Mouse (Mus musculus) layer of hippocampus, postnatal 14 days (tissue): ENCODE measurements around the gene Irgm2. TPM values are rescaled to one million over a fixed set of nuclear protein-coding genes. Genes with fewer than 3 reads are reported as not detected.

Source experiments
- DNase-seq, 2 experiments: peaks; one replicate each; pipeline ENCODE4 v3.0.0; 2021 to 2022; ENCODE audit warnings: low spot score in 2 of 2, mixed read lengths in 1 of 2
- total RNA-seq, 2 experiments: library from RNA; stranded (reverse); gene quantifications; 2 replicates each; pipeline ENCODE4 v1.2.3; 2021

Gene Irgm2
- total RNA-seq, 2 experiments from 2014 or later: 1.7 to 1.9 TPM

DNA sequence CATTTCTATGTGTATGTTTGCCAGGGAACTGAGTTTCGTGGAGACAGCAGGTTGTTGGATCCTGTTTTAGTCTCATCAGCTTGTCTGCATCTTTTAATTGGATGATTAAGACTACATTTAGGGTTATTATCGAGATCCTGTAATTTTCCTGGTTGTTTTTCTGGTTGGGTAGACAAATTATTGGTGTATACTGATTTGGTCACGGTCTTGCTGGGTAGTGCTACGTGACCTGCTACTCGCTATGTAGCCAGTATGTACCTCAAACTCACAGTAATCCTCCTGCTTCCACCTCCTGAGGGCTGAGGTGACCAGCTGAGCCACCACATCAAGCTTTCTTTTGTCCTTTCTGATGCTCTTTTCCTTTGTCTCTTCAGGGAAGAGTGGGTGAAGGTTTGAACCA, 58.4 kb downstream of the Irgm2 start:
- DNase-seq: no peak

DNA sequence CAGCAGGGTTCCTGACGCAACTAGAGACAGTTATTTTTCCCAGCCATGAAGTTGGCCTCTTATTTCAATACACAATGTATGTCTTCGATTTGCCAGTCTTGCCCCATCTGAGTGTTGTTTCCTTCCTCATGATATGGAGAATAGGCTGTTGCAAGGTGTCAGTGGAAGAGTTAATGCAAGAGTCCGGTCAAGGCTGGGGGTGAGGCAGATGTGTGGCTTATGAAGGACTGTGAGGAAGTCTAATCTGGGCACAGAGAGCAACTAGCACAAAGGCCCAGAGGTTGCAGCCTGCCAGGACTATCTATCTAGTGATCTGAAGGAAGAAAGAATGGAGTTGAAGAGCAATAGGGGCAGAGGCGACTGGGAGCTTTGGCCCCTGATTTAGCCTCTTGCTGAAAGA, 60.7 kb downstream of the Irgm2 start:
- no peak for DNase-seq

DNA sequence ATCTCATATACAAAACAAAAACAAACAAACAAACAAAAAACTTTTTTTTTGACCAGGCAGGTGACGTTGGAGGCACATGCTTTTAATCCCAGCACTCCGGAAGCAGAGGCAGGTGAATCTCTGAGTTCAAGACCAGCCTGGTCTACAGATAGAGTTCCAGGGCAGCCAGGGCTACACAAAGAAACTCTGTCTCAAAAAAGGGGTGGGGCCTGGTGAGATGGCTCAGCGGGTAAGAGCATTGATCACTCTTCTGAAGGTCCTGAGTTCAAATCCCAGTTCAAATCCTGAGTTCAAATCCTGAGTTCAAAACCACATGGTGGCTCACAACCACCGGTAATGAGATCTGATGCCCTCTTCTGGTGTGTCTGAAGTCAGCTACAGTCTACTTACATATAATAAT, 62.4 kb downstream of the Irgm2 start:
- no peak for DNase-seq

DNA sequence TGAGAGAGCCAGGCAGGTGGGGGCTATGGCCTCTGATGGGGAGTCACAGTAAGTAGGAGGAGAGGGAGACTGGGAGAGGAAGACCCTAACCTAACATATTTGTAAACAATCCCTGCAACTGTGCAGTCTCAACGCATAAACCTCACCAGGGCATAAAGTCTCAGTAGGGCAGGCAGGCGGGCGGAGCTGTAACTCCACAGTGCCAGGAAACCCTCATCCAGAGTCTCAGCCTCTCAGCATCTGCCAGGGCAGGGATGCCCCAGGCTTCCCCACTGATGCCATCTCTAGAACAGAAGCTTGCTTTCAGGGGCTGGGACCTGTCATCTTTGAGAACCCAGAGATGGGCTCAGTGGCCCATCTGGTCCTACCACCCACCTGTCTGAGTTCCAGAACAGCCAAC, 62.9 kb downstream of the Irgm2 start:
- no peak for DNase-seq

DNA sequence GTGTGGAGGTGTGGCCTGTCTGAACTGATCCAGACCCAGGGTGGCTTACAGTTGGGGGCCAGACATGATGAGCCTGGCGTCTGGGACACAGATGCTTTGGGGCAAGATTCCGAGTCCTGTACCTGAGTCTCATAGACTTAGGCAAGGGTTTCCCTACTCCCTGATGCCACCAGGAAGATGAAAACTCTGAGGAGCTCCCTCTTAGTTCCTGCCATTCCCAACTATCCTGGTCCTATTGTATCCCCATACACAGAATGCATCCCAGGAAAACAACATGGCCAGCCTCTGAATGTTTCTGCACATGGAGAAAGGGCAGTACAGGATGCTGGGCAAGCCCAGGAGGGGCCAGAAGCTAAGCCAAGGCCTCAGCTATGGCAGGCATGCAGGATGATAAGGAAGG, 64.1 kb downstream of the Irgm2 start:
- no peak for DNase-seq

DNA sequence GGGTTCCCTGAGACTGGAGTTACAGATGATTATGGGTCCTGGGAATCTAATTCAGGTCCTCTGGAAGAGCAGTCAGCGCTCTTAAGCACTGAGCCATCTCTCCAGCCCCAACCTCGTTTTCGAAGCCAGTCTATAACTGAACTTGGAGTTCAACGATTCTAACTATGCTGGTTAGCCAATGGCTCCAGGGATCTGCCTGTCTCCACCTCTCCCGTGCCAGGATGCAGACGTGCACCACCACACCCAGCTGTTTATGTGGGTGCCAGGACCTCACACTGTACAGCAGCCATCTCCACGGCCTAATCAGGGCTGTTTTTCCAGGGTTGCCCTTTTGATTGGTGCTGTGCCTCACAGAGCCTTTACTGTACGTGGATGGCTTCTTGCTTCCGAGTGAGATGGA, 65.1 kb downstream of the Irgm2 start:
- no peak for DNase-seq

DNA sequence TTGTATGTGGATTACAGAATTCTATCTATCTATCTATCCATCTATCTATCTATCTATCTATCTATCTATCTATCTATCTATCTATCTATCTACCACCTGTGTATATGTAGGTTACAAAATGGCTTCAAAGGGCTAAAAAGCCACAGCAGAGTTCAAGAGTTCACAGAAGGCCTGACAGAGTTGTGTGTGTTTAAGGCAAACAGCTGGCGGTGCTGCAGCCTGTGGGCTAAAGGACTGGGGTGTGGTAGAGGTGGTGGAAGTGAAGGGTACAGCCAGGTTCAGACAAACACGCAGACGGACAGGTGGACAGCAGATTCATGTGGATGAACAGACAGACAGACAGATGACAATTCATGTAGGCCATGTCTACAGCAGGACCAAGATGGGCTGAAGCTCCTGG, 68.9 kb downstream of the Irgm2 start:
- DNase-seq: no peak

Other genes with a start within 250 kb of the Irgm2 start
- gene Larp1, start 190.6 kb upstream of the Irgm2 start, total RNA-seq: 10 to 100 TPM; 86.6 to 93.6 TPM
- gene Gm12248, start 106.5 kb upstream of the Irgm2 start, total RNA-seq: not detected
- 10 to 100 TPM; 48.2 to 50.3 TPM for gene Cnot8, start 95.5 kb upstream of the Irgm2 start, total RNA-seq
- gene Gemin5, start 31.1 kb upstream of the Irgm2 start, total RNA-seq: 10 to 100 TPM; 17.7 to 20.3 TPM
- gene Mrpl22, start 28.0 kb upstream of the Irgm2 start, total RNA-seq: 10 to 100 TPM; 30.7 to 34.4 TPM
- 1 to 10 TPM in 1 of 2 experiments, under 1 TPM in 1; 0.97 to 1.3 TPM for gene Igtp, start 62 bp upstream of the Irgm2 start, total RNA-seq
- not detected for gene 4930438A08Rik, start 75.2 kb downstream of the Irgm2 start, total RNA-seq
- 10 to 100 TPM; 20.1 to 20.2 TPM for gene Zfp692, start 107.5 kb downstream of the Irgm2 start, total RNA-seq
- 10 to 100 TPM; 47.7 to 52.0 TPM for gene Zfp672, start 130.7 kb downstream of the Irgm2 start, total RNA-seq
- gene Sh3bp5l, start 131.1 kb downstream of the Irgm2 start, total RNA-seq: 10 to 100 TPM; 67.1 to 69.3 TPM
- under 1 TPM in 1 of 2 experiments, not detected in 1; 0.37 TPM for gene Lypd8, start 179.4 kb downstream of the Irgm2 start, total RNA-seq
- not detected for gene 1810065E05Rik, start 221.5 kb downstream of the Irgm2 start, total RNA-seq
- not detected for gene Gm12253, start 232.9 kb downstream of the Irgm2 start, total RNA-seq